Mouse (Mus musculus) R1 (cell line): ENCODE measurements at regions not wholly inside any gene's neighbourhood (a gene's known extent, or its start where the extent isn't known, plus 50 kb on each side); places are given as distances from the start of the nearest gene placed in this dataset.
A peak's percentile ranks its signal among the peaks of the same experiment; 100 is the strongest.

ENCODE experiments used
- DNase-seq: peaks from one replicate; pipeline ENCODE4 v3.0.0-alpha.2; 2018; ENCODE audit warnings: low read depth, low spot score

DNA sequence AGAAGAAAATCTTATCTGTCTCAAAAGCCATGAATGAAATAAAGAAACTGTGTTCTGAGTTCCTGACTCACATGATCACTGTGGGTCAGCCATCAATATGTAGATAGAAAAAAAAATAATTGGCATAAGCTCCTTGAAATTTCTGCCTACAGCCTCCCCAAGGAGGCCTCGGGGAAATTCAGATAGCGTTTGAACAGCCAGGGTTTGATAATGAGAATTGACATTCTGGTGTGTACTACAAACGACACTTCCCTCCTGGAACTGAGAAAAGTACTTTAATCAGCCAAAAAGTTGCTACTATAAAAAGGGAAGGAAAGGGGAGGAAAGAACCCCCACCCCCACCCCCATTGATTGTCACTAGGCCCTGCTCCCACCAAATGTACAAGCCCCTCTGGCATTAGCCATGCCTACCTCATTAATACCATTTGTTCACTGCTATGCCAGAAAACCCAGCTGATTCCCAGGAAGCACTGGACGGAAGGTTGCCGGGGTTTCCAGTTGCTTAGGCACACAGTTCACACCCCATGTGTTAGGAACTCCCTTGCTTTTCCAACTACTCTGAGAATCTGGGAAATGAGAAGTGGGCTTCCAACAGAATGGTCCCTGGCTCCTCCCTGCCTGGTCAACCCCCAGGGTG lies 78.4 kb upstream of the Klf7 start:
- no peak for DNase-seq

DNA sequence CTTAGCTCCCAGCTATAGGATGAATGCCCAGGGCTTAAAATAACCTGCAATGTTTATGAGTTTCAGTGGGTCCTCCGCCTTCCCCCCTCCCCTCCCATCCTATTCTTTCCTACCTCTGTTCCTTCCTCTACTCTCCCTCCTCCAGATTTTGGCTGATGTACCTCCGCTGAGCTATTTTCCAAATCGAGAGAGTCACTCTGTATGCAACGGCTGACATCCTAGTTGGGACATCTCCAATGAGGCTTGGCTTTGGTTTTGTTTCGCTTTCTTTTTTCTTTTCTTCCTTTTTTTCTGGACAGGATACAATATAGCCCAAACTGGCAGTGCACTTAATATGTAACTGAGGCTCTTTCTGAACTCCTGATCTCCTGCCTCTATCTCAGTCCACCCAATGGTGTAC lies 76.7 kb upstream of the Klf7 start:
- DNase-seq = no peak

DNA sequence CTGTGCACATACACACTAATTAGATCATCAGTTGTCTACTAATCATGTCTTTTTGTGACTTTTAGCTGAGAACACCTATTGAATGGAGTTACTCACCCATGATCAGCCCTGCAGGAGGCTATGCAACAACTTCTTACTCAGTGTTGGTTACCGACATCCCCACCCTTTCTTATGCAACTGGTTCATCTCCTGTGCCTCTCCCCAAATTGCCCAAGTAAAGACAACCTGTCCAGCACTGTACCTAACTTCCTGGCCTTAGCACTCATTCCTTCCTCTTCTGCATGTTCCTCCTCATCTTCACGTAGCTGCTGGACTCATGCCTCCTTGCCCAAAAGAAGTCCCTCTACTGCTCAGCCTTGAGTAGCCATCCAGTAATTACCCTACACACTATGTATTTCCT lies 76.2 kb upstream of the Klf7 start:
- DNase-seq = no peak

DNA sequence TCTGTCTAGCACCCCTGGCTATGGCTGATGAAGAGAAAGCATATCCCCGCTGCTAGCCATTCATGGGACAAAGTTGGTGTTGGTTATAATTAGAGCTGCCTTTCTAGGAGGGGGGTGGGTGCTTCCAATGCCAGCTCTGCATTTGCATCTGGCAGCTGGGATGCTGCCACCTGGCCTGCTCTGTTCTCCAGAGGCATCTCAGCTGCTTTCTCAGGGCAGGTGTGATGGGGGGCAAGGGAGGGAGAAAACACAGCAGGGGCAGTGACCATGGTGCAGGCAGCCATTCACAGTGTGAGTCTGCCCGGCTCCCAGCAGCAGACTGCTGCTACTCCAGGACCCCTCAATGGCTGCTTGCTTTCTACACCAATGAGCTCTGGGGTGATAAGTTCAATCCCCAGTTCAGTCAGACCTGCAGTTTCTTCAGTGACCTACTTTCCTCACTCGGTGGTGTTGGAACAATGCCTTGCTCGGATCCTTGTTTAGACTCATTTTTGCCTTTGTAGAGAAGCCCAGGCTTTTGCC lies 73.9 kb upstream of the Klf7 start:
- DNase-seq = peak; percentile 7

DNA sequence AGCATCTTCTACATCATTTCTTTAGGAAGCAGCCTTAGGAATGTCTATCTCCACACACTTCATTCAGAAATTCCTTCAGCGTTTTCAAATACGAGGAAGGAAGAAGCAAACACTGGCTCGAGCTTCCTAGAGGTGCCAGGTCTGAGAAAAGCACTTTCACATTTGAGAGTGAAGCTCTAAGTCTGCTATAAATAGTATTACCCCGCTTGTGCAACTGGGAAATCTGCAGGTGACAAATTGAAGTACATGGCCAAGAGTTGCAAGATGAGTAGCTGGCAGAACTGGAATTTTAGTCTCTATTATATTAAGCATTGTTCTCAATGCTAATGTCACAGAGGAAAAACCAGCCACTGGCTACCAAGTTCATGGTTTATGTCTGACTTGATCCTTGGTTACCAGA lies 73.2 kb upstream of the Klf7 start:
- no peak for DNase-seq

DNA sequence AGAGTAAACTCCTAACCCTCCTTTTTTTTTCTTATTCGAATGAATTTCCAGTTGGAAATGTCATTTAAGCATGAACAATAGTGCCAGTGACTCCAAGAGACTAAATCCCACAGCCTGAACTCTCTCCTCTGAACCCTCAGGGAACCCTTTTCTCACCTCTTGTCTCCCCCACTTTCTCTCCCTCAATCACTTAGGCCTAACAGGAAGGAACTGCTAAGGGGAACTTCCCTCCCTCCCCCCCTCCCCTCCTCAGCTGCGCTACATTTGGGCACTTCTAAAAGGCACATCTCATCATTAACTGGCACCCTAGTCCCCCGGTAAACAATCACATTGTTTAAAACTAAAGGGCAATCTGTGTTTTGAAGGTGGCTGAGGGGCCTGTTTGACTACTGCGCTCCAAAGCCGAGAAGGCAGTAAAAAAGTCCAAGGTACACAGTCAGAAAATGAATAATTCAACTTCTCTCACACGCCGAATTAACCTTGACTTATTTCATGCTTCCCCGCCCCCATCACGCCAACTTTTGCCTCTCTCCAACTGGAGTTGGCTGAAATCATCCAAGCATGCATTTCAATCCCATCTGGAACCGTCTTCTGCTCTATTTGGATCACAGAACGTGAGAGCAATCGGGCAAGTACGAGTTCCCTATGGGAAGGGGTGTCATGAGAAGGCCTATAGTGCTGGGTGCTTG lies 71.2 kb upstream of the Klf7 start:
- DNase-seq = peak; percentile 6

DNA sequence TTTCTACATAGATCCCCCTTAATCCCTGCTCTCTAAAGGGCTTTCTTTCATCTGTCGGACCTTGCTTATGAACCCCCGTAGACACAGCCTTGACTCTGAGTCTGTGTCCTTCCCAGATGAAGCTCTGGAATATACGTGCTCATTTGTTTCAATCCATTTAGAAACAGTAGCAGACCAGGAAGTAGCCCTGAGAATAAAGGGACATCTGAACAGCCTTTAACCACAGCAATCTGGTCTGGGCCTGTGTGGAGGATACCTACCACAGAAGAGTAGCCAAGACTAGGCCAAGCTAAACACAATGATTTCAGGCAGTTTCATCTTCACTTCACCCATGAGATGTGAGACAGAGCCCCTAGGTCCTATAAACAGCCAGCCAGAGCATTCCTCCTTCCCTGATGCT lies 70.7 kb upstream of the Klf7 start:
- no peak for DNase-seq

DNA sequence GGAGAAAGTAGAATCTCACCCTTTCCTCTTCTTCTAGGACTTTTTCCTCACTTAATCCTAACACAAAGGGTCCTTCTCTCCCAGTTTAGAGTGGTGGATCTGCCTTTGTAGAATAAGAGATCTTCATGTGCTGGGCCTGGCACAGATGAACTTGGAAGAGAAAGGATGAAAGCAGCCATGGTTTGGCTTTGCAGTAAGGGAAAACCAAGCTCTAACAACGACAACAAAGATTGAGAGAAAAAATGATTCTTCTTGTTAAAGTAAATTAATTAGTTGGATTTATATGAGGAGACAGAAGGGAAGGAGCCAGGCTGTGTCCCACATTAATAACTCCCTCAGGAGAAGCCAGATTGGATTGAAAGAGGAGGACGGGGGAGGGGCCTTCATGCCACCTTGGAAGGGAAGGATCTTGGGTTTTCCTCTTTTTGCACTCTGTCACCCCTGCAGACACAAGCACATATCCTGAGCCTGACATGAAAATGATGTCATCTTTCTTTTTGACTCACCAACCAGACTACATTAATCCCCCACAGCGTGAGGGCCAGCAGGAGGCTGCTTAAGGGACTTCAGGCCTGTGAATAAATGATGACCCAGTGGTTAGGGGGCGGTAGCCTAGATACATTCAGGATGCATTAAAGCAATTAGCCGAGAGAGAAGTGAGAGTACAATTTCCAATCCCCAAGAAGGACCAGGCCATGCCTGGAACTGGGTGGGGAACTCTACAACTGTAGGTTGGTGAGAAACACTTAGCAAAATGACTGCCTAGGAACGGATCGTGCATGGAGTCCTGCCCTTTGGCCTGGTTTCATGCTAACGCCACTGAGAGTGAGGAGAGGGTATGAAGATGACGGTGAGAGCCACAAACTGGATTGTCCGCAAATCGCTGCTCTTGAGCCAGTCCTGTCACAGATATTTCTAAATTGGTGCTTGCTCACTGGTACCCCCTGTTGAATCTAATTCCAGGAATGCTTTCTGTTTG lies 69.4 kb upstream of the Klf7 start:
- no peak for DNase-seq

DNA sequence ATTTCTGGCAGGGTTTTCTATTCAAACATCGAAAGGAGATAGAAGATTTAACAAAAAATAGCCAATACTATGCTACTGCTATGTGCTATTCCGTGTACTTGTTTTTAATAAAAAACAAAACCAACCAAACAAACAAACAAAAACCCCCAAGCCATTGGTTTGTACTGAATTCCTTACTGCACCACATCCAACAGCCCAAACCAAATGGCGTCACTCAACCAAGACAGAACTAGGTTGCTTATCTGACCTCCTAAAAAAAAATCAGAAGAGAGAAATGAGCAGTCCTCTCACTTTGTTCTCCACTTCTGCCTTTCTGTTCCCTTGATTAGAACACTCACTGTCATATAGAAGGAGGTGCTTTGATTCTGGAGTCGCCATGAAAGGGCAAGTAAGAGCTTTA lies 68.6 kb upstream of the Klf7 start:
- DNase-seq = no peak

DNA sequence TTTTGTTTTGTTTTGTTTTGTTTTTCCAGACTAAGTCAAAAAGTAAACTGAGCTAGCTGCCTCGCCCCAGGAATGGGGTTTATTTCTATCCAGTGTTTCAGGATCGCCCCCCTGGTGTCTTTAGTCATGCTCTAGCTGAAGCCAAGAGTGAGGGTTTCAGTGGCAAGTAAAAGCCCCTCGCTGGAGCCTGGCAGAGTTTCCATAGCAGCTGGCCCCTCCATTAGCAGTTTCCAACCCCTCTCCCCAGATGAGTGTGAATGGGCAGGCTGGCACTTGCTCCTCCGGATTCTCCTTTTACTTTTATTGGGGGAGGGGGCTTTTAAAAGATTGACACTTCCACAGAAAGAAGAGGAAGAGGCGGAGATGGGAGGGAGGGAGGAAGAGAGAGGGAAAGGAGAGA lies 68.0 kb upstream of the Klf7 start:
- DNase-seq = no peak

DNA sequence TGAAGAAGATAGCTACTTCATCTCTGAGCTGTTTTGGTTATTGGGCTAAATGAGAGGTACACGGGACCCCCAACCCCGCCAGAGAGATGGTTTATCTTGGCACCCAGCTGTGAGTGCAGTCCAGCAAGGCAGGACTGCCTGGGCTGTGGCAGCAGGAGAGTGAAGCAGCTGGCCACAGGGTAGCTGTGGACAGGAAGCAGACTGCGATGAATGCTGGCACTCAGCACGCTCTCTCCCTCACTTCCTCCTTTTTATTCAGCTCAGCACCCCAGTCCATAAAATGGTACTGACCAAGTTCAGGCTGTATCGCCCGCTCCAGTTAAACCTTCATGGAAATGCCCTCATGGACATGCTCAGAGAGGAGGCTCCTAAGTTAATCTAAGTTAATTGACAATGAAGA lies 67.4 kb upstream of the Klf7 start:
- DNase-seq = no peak

DNA sequence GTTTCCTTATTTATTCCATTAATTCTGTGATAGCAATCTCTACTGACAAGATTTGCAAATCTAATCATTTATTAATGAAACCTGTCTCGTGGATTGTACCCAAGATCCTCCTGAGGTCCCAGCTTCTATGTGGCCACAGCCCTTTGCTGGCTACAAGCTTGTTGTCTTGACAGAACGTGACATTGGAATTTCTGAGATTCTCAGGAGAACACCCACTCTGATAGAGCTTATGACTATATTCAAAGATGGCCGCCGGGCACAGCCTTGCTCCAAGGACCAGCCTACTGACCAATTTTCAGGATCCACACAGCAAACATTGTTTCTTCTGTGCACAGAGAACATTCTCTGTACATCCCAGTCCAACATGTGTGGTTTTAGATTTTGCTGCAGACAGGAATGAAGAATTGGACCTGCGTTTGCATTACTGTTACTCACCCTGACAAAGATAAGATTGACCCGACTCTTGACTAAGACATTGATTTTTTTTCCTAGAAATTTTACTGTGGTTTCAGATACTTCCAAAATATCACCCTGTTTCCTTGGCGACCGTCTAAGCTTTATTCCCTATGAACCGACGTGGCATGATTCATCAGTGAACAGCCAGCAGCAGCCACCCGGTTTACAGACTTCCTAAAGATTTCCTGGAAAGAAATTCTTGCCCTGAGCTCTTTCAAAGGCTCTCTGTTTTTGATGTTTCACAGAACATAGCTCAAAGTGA lies 65.9 kb upstream of the Klf7 start:
- no peak for DNase-seq

DNA sequence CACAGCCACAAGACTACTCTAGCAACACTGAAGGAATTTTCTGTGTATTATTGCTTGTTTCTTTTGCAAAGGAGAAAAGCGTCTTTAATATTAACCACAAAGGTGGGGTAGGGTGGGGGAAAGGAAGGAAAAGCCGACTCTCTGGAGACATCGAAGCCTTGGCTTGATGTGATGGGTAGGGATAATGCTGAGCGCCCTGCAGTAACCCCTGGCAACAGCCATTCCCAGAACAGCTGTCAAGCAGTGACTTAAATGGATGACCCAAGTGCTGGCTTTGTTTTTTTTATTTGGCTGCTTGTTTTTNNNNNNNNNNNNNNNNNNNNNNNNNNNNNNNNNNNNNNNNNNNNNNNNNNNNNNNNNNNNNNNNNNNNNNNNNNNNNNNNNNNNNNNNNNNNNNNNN lies 51.6 kb upstream of the Klf7 start:
- no peak for DNase-seq

DNA sequence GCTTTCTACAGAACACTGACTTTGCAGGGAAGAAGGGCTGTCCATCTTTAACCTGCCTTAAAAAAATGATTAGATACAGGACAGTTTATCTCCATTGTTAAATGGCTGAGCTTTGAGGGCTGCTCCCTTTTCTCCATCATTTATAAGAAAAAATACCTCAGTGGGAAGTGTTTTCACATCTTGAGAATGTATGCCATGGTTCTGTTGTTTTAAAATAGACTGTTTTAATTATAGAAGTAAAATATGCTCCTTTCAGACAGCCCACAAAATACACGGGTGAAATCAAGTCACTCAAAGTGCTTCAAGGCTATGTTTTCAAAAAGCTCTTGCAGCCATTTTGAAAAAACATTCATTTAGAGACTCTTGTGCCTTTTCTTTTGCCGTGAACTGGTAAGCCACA lies 50.0 kb upstream of the Klf7 start:
- DNase-seq = no peak
